Mouse (Mus musculus): ENCODE results near the gene Onecut1. TPM values are rescaled to one million over a fixed set of nuclear protein-coding genes. Genes with fewer than 3 reads are reported as not detected.
A peak's percentile ranks its signal among the peaks of the same experiment; 100 is the strongest.

Onecut1 gene
- polyA plus RNA-seq, 1 experiment from 2014 or later = 0.09 TPM

GRCm38 (mm10) chr9:74887866-74888265 is 26.1 kb downstream of the Onecut1 start:
- no peak overlapping the region for H3K27ac ChIP-seq (replicated peaks; ENCODE audit: low read depth, low read length)
- H3K36me3 ChIP-seq (ENCODE audit: control insufficient read depth, insufficient read depth, low read length) = no peaks in the 10 kb centered on the region
- H3K9ac ChIP-seq (ENCODE audit: low read length) = no peak overlapping the region
- ATAC-seq (ENCODE audit: insufficient number of reproducible peaks, low FRiP score, low TSS enrichment, low read depth) (no peak), DNase-seq (ENCODE audit: low spot score) (no peak)
- no peak overlapping the region for H3K4me2 ChIP-seq (ENCODE audit: low read depth, severe bottlenecking)
- no peak overlapping the region for H3K4me3 ChIP-seq (ENCODE audit: low read depth, low read length)
- no peaks in the 10 kb centered on the region for H3K9me3 ChIP-seq (ENCODE audit: control insufficient read depth, low read length)
- no peaks in the 10 kb centered on the region for H3K4me1 ChIP-seq (ENCODE audit: control insufficient read depth, insufficient read depth, low read length)
- 72% methylated on average over 4 of the region's 4 CpGs for WGBS
- no peaks in the 10 kb centered on the region for H3K27me3 ChIP-seq (ENCODE audit: control insufficient read depth, insufficient read depth, low read length)

GRCm38 (mm10) chr9:74896742-74897141 is 35.0 kb downstream of the Onecut1 start:
- Histone ChIP-seq H3K4me2 (ENCODE audit: low read depth, severe bottlenecking) (no peak overlapping the region), H3K36me3 (ENCODE audit: control insufficient read depth, insufficient read depth, low read length) (no peaks in the 10 kb centered on the region), H3K27me3 (ENCODE audit: control insufficient read depth, insufficient read depth, low read length) (no peaks in the 10 kb centered on the region), H3K9ac (ENCODE audit: low read length) (no peak overlapping the region), H3K27ac (replicated peaks; ENCODE audit: low read depth, low read length) (no peak overlapping the region), H3K4me3 (ENCODE audit: low read depth, low read length) (no peak overlapping the region), H3K9me3 (ENCODE audit: control insufficient read depth, low read length) (no peaks in the 10 kb centered on the region), H3K4me1 (ENCODE audit: control insufficient read depth, insufficient read depth, low read length) (no peaks in the 10 kb centered on the region)
- DNase-seq (ENCODE audit: low spot score) (no peak), ATAC-seq (ENCODE audit: insufficient number of reproducible peaks, low FRiP score, low TSS enrichment, low read depth) (no peak)
- WGBS = 91% methylated on average over 7 of the region's 7 CpGs

GRCm38 (mm10) chr9:74897375-74897982 is 35.8 kb downstream of the Onecut1 start:
- 90% methylated on average over 4 of the region's 4 CpGs for WGBS
- Histone ChIP-seq H3K27ac (replicated peaks; ENCODE audit: low read depth, low read length) (no peak overlapping the region), H3K4me3 (ENCODE audit: low read depth, low read length) (no peak overlapping the region), H3K4me1 (ENCODE audit: control insufficient read depth, insufficient read depth, low read length) (no peaks in the 10 kb centered on the region), H3K9ac (ENCODE audit: low read length) (no peak overlapping the region), H3K27me3 (ENCODE audit: control insufficient read depth, insufficient read depth, low read length) (no peaks in the 10 kb centered on the region), H3K9me3 (ENCODE audit: control insufficient read depth, low read length) (no peaks in the 10 kb centered on the region), H3K4me2 (ENCODE audit: low read depth, severe bottlenecking) (no peak overlapping the region), H3K36me3 (ENCODE audit: control insufficient read depth, insufficient read depth, low read length) (no peaks in the 10 kb centered on the region)
- DNase-seq (ENCODE audit: low spot score) (no peak), ATAC-seq (ENCODE audit: insufficient number of reproducible peaks, low FRiP score, low TSS enrichment, low read depth) (no peak)

- H3K4me2 ChIP-seq (ENCODE audit: low read depth, severe bottlenecking) = no peak overlapping the region
- H3K4me1 ChIP-seq (ENCODE audit: control insufficient read depth, insufficient read depth, low read length) = no peaks in the 10 kb centered on the region
- DNase-seq (ENCODE audit: low spot score) = no peak
- 86% methylated on average over 2 of the region's 2 CpGs for WGBS
- H3K9ac ChIP-seq (ENCODE audit: low read length) = no peak overlapping the region
- no peak overlapping the region for H3K27ac ChIP-seq (replicated peaks; ENCODE audit: low read depth, low read length)
- no peaks in the 10 kb centered on the region for H3K36me3 ChIP-seq (ENCODE audit: control insufficient read depth, insufficient read depth, low read length)
- no peaks in the 10 kb centered on the region for H3K9me3 ChIP-seq (ENCODE audit: control insufficient read depth, low read length)
- no peak overlapping the region for H3K4me3 ChIP-seq (ENCODE audit: low read depth, low read length)
- no peak for ATAC-seq (ENCODE audit: insufficient number of reproducible peaks, low FRiP score, low TSS enrichment, low read depth)
- H3K27me3 ChIP-seq (ENCODE audit: control insufficient read depth, insufficient read depth, low read length) = no peaks in the 10 kb centered on the region
Observed at GRCm38 (mm10) chr9:74900141-74900540, 38.4 kb downstream of the Onecut1 start.

GRCm38 (mm10) chr9:74904866-74905508 is 43.3 kb downstream of the Onecut1 start:
- WGBS = 17% methylated on average over 7 of the region's 7 CpGs
- Histone ChIP-seq H3K9me3 (ENCODE audit: control insufficient read depth, low read length) (no peaks in the 10 kb centered on the region), H3K9ac (ENCODE audit: low read length) (no peak overlapping the region), H3K36me3 (ENCODE audit: control insufficient read depth, insufficient read depth, low read length) (no peaks in the 10 kb centered on the region), H3K27me3 (ENCODE audit: control insufficient read depth, insufficient read depth, low read length) (no peaks in the 10 kb centered on the region), H3K27ac (replicated peaks; ENCODE audit: low read depth, low read length) (no peak overlapping the region), H3K4me1 (ENCODE audit: control insufficient read depth, insufficient read depth, low read length) (no peaks in the 10 kb centered on the region), H3K4me3 (ENCODE audit: low read depth, low read length) (no peak overlapping the region), H3K4me2 (ENCODE audit: low read depth, severe bottlenecking) (no peak overlapping the region)
- peak; percentile 68; the same call in 1 of the 2 replicates for ATAC-seq (ENCODE audit: insufficient number of reproducible peaks, low FRiP score, low TSS enrichment, low read depth)
- DNase-seq (ENCODE audit: low spot score) = peak; percentile 81

GRCm38 (mm10) chr9:74906951-74907350 is 45.2 kb downstream of the Onecut1 start:
- Histone ChIP-seq H3K9ac (ENCODE audit: low read length) (no peak overlapping the region), H3K4me2 (ENCODE audit: low read depth, severe bottlenecking) (no peak overlapping the region), H3K27me3 (ENCODE audit: control insufficient read depth, insufficient read depth, low read length) (no peaks in the 10 kb centered on the region), H3K36me3 (ENCODE audit: control insufficient read depth, insufficient read depth, low read length) (no peaks in the 10 kb centered on the region), H3K4me3 (ENCODE audit: low read depth, low read length) (no peak overlapping the region), H3K27ac (replicated peaks; ENCODE audit: low read depth, low read length) (no peak overlapping the region), H3K9me3 (ENCODE audit: control insufficient read depth, low read length) (no peaks in the 10 kb centered on the region), H3K4me1 (ENCODE audit: control insufficient read depth, insufficient read depth, low read length) (0 out of 2 replicates have a peak, but pooled peaks cover under 1% of the 10 kb centered on the region)
- DNase-seq (ENCODE audit: low spot score) = no peak
- 52% methylated on average over 4 of the region's 4 CpGs for WGBS
- ATAC-seq (ENCODE audit: insufficient number of reproducible peaks, low FRiP score, low TSS enrichment, low read depth) = no peak

- ATAC-seq (ENCODE audit: insufficient number of reproducible peaks, low FRiP score, low TSS enrichment, low read depth) (no peak), DNase-seq (ENCODE audit: low spot score) (no peak)
- Histone ChIP-seq H3K4me2 (ENCODE audit: low read depth, severe bottlenecking) (no peak overlapping the region), H3K27ac (replicated peaks; ENCODE audit: low read depth, low read length) (no peak overlapping the region), H3K4me1 (ENCODE audit: control insufficient read depth, insufficient read depth, low read length) (0 out of 2 replicates have a peak, but pooled peaks cover 4% of the 10 kb centered on the region), H3K4me3 (ENCODE audit: low read depth, low read length) (no peak overlapping the region), H3K9me3 (ENCODE audit: control insufficient read depth, low read length) (no peaks in the 10 kb centered on the region), H3K9ac (ENCODE audit: low read length) (no peak overlapping the region), H3K27me3 (ENCODE audit: control insufficient read depth, insufficient read depth, low read length) (no peaks in the 10 kb centered on the region), H3K36me3 (ENCODE audit: control insufficient read depth, insufficient read depth, low read length) (no peaks in the 10 kb centered on the region)
- WGBS = 81% methylated on average over 15 of the region's 15 CpGs
Observed at GRCm38 (mm10) chr9:74909245-74909644, 47.5 kb downstream of the Onecut1 start.

- Histone ChIP-seq H3K27me3 (ENCODE audit: control insufficient read depth, insufficient read depth, low read length) (no peaks in the 10 kb centered on the region), H3K9me3 (ENCODE audit: control insufficient read depth, low read length) (no peaks in the 10 kb centered on the region), H3K36me3 (ENCODE audit: control insufficient read depth, insufficient read depth, low read length) (no peaks in the 10 kb centered on the region), H3K9ac (ENCODE audit: low read length) (no peak overlapping the region), H3K4me1 (ENCODE audit: control insufficient read depth, insufficient read depth, low read length) (0 out of 2 replicates have a peak, but pooled peaks cover 4% of the 10 kb centered on the region), H3K27ac (replicated peaks; ENCODE audit: low read depth, low read length) (no peak overlapping the region), H3K4me3 (ENCODE audit: low read depth, low read length) (no peak overlapping the region), H3K4me2 (ENCODE audit: low read depth, severe bottlenecking) (no peak overlapping the region)
- ATAC-seq (ENCODE audit: insufficient number of reproducible peaks, low FRiP score, low TSS enrichment, low read depth) (no peak), DNase-seq (ENCODE audit: low spot score) (no peak)
- WGBS = 88% methylated on average over 6 of the region's 6 CpGs
Observed at GRCm38 (mm10) chr9:74910226-74910759, 48.6 kb downstream of the Onecut1 start.

Data from limb, embryonic 11.5 days (tissue).